Mouse (Mus musculus) embryonic fibroblast, embryonic 13.5 days (primary cell): ENCODE data around the gene Babam2. TPM values are rescaled to one million over a fixed set of nuclear protein-coding genes. Genes with fewer than 3 reads are reported as not detected.
"Not testable (repeated sequence)": the region's sequence is repeated elsewhere in the genome, so short reads cannot be mapped to it uniquely, and the experiment has no call there.

Source experiments
- H3K27ac ChIP-seq: 2 replicates; pipeline ENCODE4 v1.5.1; 2012; ENCODE audit warnings: low read length, control low read depth, inconsistent platforms; ENCODE audit not compliant: insufficient read depth
- H3K4me1 ChIP-seq: 2 replicates; pipeline ENCODE4 v1.6.1; 2011; ENCODE audit warnings: low read length; ENCODE audit not compliant: control insufficient read depth, insufficient read depth
- H3K4me3 ChIP-seq: 2 replicates; pipeline ENCODE4 v1.5.1; 2011; ENCODE audit warnings: mild to moderate bottlenecking, control low read depth, low read length; ENCODE audit not compliant: insufficient read depth
- CTCF ChIP-seq: IDR thresholded peaks from 2 replicates; pipeline ENCODE4 v1.5.1; 2011; ENCODE audit warnings: mild to moderate bottlenecking, control low read depth, low read length, moderate library complexity, borderline replicate concordance; ENCODE audit not compliant: insufficient read depth
- POLR2A ChIP-seq: IDR thresholded peaks from 2 replicates; pipeline ENCODE4 v1.6.1; 2011; ENCODE audit warnings: low read depth, mild to moderate bottlenecking, control low read depth, low read length, moderate library complexity
- polyA plus RNA-seq: library from polyadenylated mRNA; stranded (reverse); fragments of >200 nt; gene quantifications from 2 replicates; pipeline ENCODE4 v1.2.4, GENCODE M21; 2011; ENCODE audit warnings: low read depth; ENCODE audit not compliant: missing spikeins, insufficient read length

Gene Babam2
- polyA plus RNA-seq, 1 experiment = 68.7 TPM

GRCm38 (mm10) chr5:31963352-31963751 lies 265.9 kb downstream of the Babam2 start:
- Histone ChIP-seq H3K4me3 (no peak overlapping the region), H3K4me1 (peaks cover 5% of the 10 kb centered on the region), H3K27ac (no peak overlapping the region)
- TF ChIP-seq POLR2A (no peak), CTCF (no peak)

- H3K27ac ChIP-seq = no peak overlapping the region
- H3K4me1 ChIP-seq = peaks cover 5% of the 10 kb centered on the region
- TF ChIP-seq POLR2A (no peak), CTCF (no peak)
- no peak overlapping the region for H3K4me3 ChIP-seq
These were observed 266.4 kb downstream of the Babam2 start for GRCm38 (mm10) chr5:31963851-31964250.

GRCm38 (mm10) chr5:31966741-31967140 lies 269.3 kb downstream of the Babam2 start:
- Histone ChIP-seq H3K27ac (no peak overlapping the region), H3K4me1 (peaks cover 5% of the 10 kb centered on the region), H3K4me3 (no peak overlapping the region)
- no peak for TF ChIP-seq POLR2A
- TF ChIP-seq CTCF = no peak

GRCm38 (mm10) chr5:31967526-31967925 lies 270.0 kb downstream of the Babam2 start:
- H3K4me1 ChIP-seq = peaks cover 5% of the 10 kb centered on the region
- no peak overlapping the region for H3K4me3 ChIP-seq
- H3K27ac ChIP-seq = no peak overlapping the region
- TF ChIP-seq CTCF (no peak), POLR2A (no peak)

- TF ChIP-seq POLR2A (no peak), CTCF (no peak)
- H3K4me1 ChIP-seq = peaks cover 5% of the 10 kb centered on the region
- no peak overlapping the region for H3K4me3 ChIP-seq
- no peak overlapping the region for H3K27ac ChIP-seq
These were observed 270.6 kb downstream of the Babam2 start for GRCm38 (mm10) chr5:31968046-31968506.

- not testable (repeated sequence) for H3K4me1 ChIP-seq, H3K27ac ChIP-seq, H3K4me3 ChIP-seq
These were observed 274.9 kb downstream of the Babam2 start for GRCm38 (mm10) chr5:31972416-31972815.

GRCm38 (mm10) chr5:31974614-31975168 lies 277.2 kb downstream of the Babam2 start:
- Histone ChIP-seq H3K4me3 (no peak overlapping the region), H3K27ac (no peak overlapping the region), H3K4me1 (no peaks in the 10 kb centered on the region)
- TF ChIP-seq POLR2A (no peak), CTCF (no peak)

- no peak for TF ChIP-seq CTCF
- no peak for TF ChIP-seq POLR2A
- no peak overlapping the region for H3K4me3 ChIP-seq
- H3K27ac ChIP-seq = no peak overlapping the region
- peaks cover 20% of the 10 kb centered on the region for H3K4me1 ChIP-seq
These were observed 284.6 kb downstream of the Babam2 start for GRCm38 (mm10) chr5:31982061-31982460.

- H3K4me3 ChIP-seq = no peak overlapping the region
- peak overlapping the region; percentile 96 for H3K27ac ChIP-seq
- H3K4me1 ChIP-seq = peaks cover 20% of the 10 kb centered on the region
- TF ChIP-seq CTCF (no peak), POLR2A (no peak)
These were observed 285.7 kb downstream of the Babam2 start for GRCm38 (mm10) chr5:31983161-31983560.

- Histone ChIP-seq H3K4me3 (no peak overlapping the region), H3K27ac (peak overlapping the region; percentile 96), H3K4me1 (peaks cover 20% of the 10 kb centered on the region)
- TF ChIP-seq POLR2A (no peak; the same call in 1 of the 2 replicates), CTCF (no peak)
These were observed 286.4 kb downstream of the Babam2 start for GRCm38 (mm10) chr5:31983817-31984368.

GRCm38 (mm10) chr5:31984369-31984961 lies 287.0 kb downstream of the Babam2 start:
- Histone ChIP-seq H3K4me3 (no peak overlapping the region), H3K4me1 (peaks cover 20% of the 10 kb centered on the region), H3K27ac (peak overlapping the region; percentile 96)
- TF ChIP-seq POLR2A (no peak), CTCF (no peak)
